Mouse (Mus musculus) ES-E14 (cell line): Measurements from ENCODE around the gene Adsl.

Source experiments
- CHD2 ChIP-seq: IDR thresholded peaks from 2 replicates; pipeline ENCODE4 v1.6.1; 2014; ENCODE audit warnings: mild to moderate bottlenecking, low read depth, low read length, inconsistent platforms
- HCFC1 ChIP-seq: IDR thresholded peaks from 2 replicates; pipeline ENCODE4 v1.6.1; 2012; ENCODE audit warnings: low read length, inconsistent platforms, borderline replicate concordance; ENCODE audit not compliant: insufficient read depth
- MAFK ChIP-seq: IDR thresholded peaks from 2 replicates; pipeline ENCODE4 v1.6.1; 2014; ENCODE audit warnings: mild to moderate bottlenecking, low read depth, low read length, inconsistent platforms; ENCODE audit not compliant: insufficient read depth
- ZC3H11A ChIP-seq: IDR thresholded peaks from 2 replicates; pipeline ENCODE4 v1.6.1; 2012; ENCODE audit warnings: low read depth, mild to moderate bottlenecking, inconsistent platforms, low read length, borderline replicate concordance
- ZNF384 ChIP-seq: IDR thresholded peaks from 2 replicates; pipeline ENCODE4 v1.6.1; 2012; ENCODE audit warnings: low read depth, low read length, inconsistent platforms

- TF ChIP-seq ZNF384 (no peak), MAFK (no peak), HCFC1 (no peak), ZC3H11A (no peak), CHD2 (no peak)
Measured at GRCm38 (mm10) chr15:80936686-80937085, 11.6 kb upstream of the Adsl start.
